ENCODE assay signal across 10 mouse cellular contexts in the genomic region with DNA sequence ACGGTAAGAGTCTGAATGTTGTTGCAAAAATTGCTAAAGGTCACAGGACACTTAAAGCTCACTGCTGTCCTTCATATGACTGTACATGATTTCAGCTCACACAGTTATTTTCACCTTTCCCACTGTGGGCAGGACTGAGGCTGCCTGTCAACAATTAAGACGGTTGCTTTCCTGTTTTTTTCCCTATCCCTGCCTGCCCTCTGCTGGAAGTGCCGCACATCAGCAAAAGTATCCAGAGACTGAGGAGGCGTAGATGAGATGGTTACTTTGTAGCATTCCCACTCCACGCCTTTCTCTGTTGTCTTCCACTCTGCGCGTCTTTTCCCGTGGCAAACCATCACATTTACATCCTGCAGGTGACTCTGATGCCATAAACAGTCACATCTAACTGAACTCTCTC. TPM values are rescaled to one million over a fixed set of nuclear protein-coding genes. Genes with fewer than 3 reads are reported as not detected.
DNase-seq lines count a peak whose midpoint lies in the region; ATAC-seq lines count a peak whose summit lies in the region.
"Had no signal": no experiment of that assay in that cellular context is flagged by ENCODE, and none has a peak within 500 bp of the region (broad histone marks: within the 10 kb centered on the region; RNA-seq: fewer than 3 reads in every experiment).

No protein-coding gene starts in this region.

- peak overlapping the region; percentile 35 for H3K4me3 ChIP-seq in megakaryocyte, embryonic 14.5 days (replicated peaks)
- H3K4me3 ChIP-seq: erythroblast, embryonic 14.5 days; myocyte had no signal

- peaks cover 7% of the 10 kb centered on the region for H3K9me3 ChIP-seq in megakaryocyte, embryonic 14.5 days

- H3K27me3 ChIP-seq in megakaryocyte, embryonic 14.5 days (replicated peaks), result peaks cover 2% of the 10 kb centered on the region

- DNase-seq in R1 (ENCODE audit: low read depth, low spot score), result peak; percentile 72
- DNase-seq in cerebellum, postnatal 10 days, result peak; percentile 82 to 83
- DNase-seq in heart, postnatal 10 days, result peak; percentile 74 to 82
- peak; percentile 65 to 71 for DNase-seq in left cerebral cortex, postnatal 14 days (ENCODE audit: low spot score in 2 of 2)
- peak; percentile 68 for DNase-seq in retina, postnatal 1 day
- no peak for DNase-seq in spleen, postnatal 14 days (ENCODE audit: low spot score in 2 of 2)

- H3K4me1 ChIP-seq in megakaryocyte, embryonic 14.5 days, result peaks cover 5% of the 10 kb centered on the region

- ATAC-seq in megakaryocyte, adult 5-6 weeks (ENCODE audit: poor library complexity, severe bottlenecking), result no peak

- H3K36me3 ChIP-seq in megakaryocyte, embryonic 14.5 days (replicated peaks; ENCODE audit: low read length), result no peaks in the 10 kb centered on the region

- intact Hi-C loops in heart, postnatal 10 days (cut with DNase I), result loop anchor here (1.0 to 5.0 kb wide), 5 partner anchors 57 to 373 kb away; no protein-coding TSS in a partner anchor
- intact Hi-C loops in left cerebral cortex, postnatal 14 days (cut with DNase I), result loop anchor here (10.0 kb wide), 1 partner anchor 371 kb away; no protein-coding TSS in a partner anchor

RNA-seq across cellular contexts. Expression of gene Rapgef4, which starts 25.4 kb away (rescaled TPM):
- not detected in 2 replicates for polyA plus RNA-seq in megakaryocyte, embryonic 14.5 days (2012; ENCODE audit: insufficient read depth, low replicate concordance)
- 0.98 and 1.3 TPM in 2 replicates for total RNA-seq in megakaryocyte, adult 5-6 weeks (2015)
- total RNA-seq in megakaryocyte, adult 5-6 weeks (2017), result 0.08 and 0.88 TPM in 2 replicates
- total RNA-seq in heart, postnatal 10 days (2021), result 10 to 100 TPM; 14.1 to 15.0 TPM
- 100 to 1,000 TPM; 207 to 220 TPM for total RNA-seq in left cerebral cortex, postnatal 14 days (2021)
- polyA plus RNA-seq: erythroblast, embryonic 14.5 days had no signal

Comparison
In these comparisons a context has a peak if more than half of its experiments do, and no peak if none do; other contexts are left out.
1. DNase-seq: peak in R1 (single experiment), cerebellum, postnatal 10 days (2 of 2), heart, postnatal 10 days (2 of 2), left cerebral cortex, postnatal 14 days (2 of 2) and retina, postnatal 1 day (single experiment); none in spleen, postnatal 14 days (0 of 2).
2. RNA of gene Rapgef4, which starts 25.4 kb away (total RNA-seq): 207 to 220 TPM in left cerebral cortex, postnatal 14 days; 14.1 to 15.0 TPM in heart, postnatal 10 days and 0.08 to 1.3 TPM in megakaryocyte, adult 5-6 weeks; every median in the first group is over 10 times any median in the second.